Mouse (Mus musculus): ENCODE data around the gene Cnnm2. TPM values are rescaled to one million over a fixed set of nuclear protein-coding genes. Genes with fewer than 3 reads are reported as not detected.

Gene Cnnm2
- polyA plus RNA-seq, 1 experiment from 2014 or later = 3.0 TPM

- Histone ChIP-seq H3K4me1 (no peaks in the 10 kb centered on the region; the same call in 1 of the 2 replicates), H3K9me3 (no peaks in the 10 kb centered on the region), H3K27ac (replicated peaks) (no peak overlapping the region), H3K27me3 (replicated peaks; ENCODE audit: low read depth, poor library complexity, severe bottlenecking) (no peaks in the 10 kb centered on the region), H3K36me3 (replicated peaks) (peaks cover 26% of the 10 kb centered on the region), H3K4me3 (no peak overlapping the region)
- 88% methylated on average over 5 of the region's 5 CpGs for WGBS
- DNase-seq (ENCODE audit: low spot score) = no peak
These were observed 142.0 kb downstream of the Cnnm2 start for GRCm38 (mm10) chr19:46903379-46903778.

DNA sequence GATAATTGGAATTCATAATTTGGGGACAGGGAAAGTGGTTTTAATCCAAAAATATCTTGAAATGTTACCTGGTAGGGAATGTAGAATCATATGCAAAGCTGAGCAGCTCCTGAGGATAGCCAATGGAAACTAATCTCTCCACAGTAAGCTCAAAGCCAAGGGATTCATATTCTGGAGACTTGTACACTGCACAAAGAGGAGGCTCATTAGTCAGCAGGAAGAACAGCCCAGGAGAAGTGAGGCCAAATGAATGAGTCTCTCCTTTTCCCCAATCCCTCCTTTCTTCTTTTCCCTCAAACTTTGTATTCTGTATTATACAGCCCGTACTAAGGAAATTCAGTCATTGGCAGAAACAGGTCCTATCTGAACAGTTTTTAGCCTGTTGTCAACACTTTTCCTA, 143.5 kb downstream of the Cnnm2 start:
- Histone ChIP-seq H3K27me3 (replicated peaks; ENCODE audit: low read depth, poor library complexity, severe bottlenecking) (no peaks in the 10 kb centered on the region), H3K27ac (replicated peaks) (no peak overlapping the region), H3K4me3 (no peak overlapping the region), H3K36me3 (replicated peaks) (peaks cover 16% of the 10 kb centered on the region), H3K9me3 (no peaks in the 10 kb centered on the region), H3K4me1 (peaks cover 14% of the 10 kb centered on the region)
- 89% methylated on average over 1 of the region's 1 CpGs for WGBS
- DNase-seq (ENCODE audit: low spot score) = no peak

DNA sequence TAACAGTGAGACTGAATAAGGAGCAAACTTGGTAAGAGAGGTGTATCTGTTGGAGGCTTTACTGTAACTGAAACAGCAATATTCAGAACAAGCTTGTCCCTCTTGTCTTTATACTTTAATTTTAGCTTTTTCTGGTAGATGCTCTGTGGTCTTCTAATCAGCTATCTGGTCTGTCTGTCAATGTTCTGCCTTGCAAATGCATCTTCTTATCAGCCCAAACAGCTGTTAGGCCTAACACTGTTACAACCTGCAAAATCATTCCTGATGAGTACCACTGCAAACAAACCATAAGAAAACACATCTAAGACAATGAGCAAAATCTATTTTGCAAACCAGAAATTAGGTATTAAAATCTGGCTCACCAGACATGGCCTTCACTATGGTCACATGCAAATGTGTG, 144.0 kb downstream of the Cnnm2 start:
- Histone ChIP-seq H3K27me3 (replicated peaks; ENCODE audit: low read depth, poor library complexity, severe bottlenecking) (no peaks in the 10 kb centered on the region), H3K27ac (replicated peaks) (no peak overlapping the region), H3K4me1 (peaks cover 14% of the 10 kb centered on the region), H3K36me3 (replicated peaks) (peaks cover 16% of the 10 kb centered on the region), H3K4me3 (no peak overlapping the region), H3K9me3 (no peaks in the 10 kb centered on the region)
- no peak for DNase-seq (ENCODE audit: low spot score)

DNA sequence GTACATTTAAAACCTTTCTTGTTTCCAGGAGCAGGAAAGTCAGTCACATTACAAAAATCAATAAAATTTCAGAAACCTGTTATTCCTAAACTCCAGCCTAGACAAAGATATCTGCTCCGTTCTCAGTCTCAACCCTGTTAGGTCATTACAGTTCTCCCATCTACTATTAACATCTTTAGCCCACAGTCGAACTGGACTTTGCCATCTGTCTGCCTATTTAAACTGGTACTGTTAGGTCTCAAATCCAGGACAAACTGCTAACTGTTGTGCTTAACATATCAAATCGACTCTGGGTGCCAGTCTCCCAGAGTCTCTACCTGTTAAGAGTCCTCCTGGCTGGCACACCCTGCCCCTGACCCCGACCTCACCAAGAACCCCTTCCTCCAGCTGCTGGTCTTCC, 144.6 kb downstream of the Cnnm2 start:
- no peak overlapping the region for H3K27ac ChIP-seq (replicated peaks)
- H3K4me3 ChIP-seq = no peak overlapping the region

DNA sequence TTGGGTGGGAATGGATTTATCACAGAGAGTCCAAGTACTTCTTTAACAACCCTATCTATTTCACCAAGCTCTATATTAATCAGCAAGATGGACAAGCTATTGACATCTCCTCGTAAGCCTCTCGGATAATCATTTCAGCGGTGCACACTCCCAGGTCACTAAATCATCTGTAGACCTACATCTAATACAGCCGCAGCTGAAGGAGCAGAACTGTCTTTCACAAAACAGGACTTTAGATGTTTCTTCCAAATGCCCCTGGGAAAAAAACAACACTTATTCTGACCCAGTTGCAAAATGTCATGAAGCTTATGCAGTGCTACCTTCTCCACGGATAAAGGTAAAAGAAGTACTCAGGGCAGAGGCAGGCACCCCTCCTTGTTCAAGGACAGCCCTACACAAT, 146.8 kb downstream of the Cnnm2 start:
- Histone ChIP-seq H3K4me3 (no peak overlapping the region), H3K4me1 (peaks cover 17% of the 10 kb centered on the region), H3K27ac (replicated peaks) (no peak overlapping the region), H3K27me3 (replicated peaks; ENCODE audit: low read depth, poor library complexity, severe bottlenecking) (no peaks in the 10 kb centered on the region), H3K36me3 (replicated peaks) (peaks cover 18% of the 10 kb centered on the region), H3K9me3 (no peaks in the 10 kb centered on the region)
- 84% methylated on average over 5 of the region's 5 CpGs for WGBS
- DNase-seq (ENCODE audit: low spot score) = no peak

More for the DNA sequence above, 144.6 kb downstream of the Cnnm2 start:
- Histone ChIP-seq H3K4me1 (peaks cover 17% of the 10 kb centered on the region), H3K27me3 (replicated peaks; ENCODE audit: low read depth, poor library complexity, severe bottlenecking) (no peaks in the 10 kb centered on the region), H3K36me3 (replicated peaks) (peaks cover 16% of the 10 kb centered on the region), H3K9me3 (no peaks in the 10 kb centered on the region)
- 92% methylated on average over 4 of the region's 4 CpGs for WGBS
- DNase-seq (ENCODE audit: low spot score) = no peak

- 49% methylated on average over 4 of the region's 4 CpGs for WGBS
- Histone ChIP-seq H3K27ac (replicated peaks) (no peak overlapping the region), H3K4me1 (peaks cover 17% of the 10 kb centered on the region), H3K9me3 (no peaks in the 10 kb centered on the region), H3K27me3 (replicated peaks; ENCODE audit: low read depth, poor library complexity, severe bottlenecking) (no peaks in the 10 kb centered on the region), H3K4me3 (no peak overlapping the region), H3K36me3 (replicated peaks) (peaks cover 10% of the 10 kb centered on the region)
- no peak for DNase-seq (ENCODE audit: low spot score)
These were observed 147.6 kb downstream of the Cnnm2 start for GRCm38 (mm10) chr19:46908977-46909376.

DNA sequence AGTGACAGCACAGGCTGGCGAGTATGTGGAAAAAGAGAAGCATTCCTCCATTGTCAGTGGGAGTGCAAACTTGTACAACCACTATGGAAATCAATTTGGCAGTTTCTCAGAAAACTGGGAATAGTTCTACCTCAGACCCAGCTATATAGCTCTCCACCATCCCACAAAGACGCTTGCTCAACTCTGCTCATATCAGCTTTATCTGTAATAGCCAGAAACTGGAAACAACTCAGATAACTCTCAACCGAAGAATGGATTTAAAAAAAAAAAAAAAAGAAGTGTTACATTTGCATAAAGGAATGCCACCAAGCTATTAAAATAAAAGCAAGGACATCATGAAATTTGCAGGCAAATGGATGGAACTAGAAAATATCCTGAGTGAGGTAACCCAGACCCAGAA, 150.1 kb downstream of the Cnnm2 start:
- Histone ChIP-seq H3K27me3 (replicated peaks; ENCODE audit: low read depth, poor library complexity, severe bottlenecking) (no peaks in the 10 kb centered on the region), H3K27ac (replicated peaks) (no peak overlapping the region), H3K4me1 (peaks cover 24% of the 10 kb centered on the region), H3K4me3 (no peak overlapping the region), H3K36me3 (replicated peaks) (peaks cover 16% of the 10 kb centered on the region), H3K9me3 (no peaks in the 10 kb centered on the region)
- WGBS = 90% methylated on average over 3 of the region's 3 CpGs
- no peak for DNase-seq (ENCODE audit: low spot score)

DNA sequence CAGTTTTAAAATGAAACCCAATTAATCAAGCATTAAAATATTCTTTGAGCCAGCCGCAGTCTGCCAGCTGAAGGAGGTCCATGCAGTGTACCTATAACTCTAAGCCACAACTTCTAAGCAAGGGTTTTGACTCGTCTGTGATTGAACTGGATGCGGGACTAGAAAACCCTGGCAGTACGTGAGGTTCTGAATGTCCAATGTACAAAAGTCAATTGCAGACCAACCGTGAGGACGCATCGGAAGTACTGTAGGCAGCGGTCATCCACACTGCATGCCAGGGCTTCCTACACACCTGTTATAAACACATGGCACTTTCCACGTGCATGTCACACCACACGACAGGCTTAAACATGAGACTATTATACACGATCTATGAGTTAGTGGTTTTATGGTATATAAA, 152.2 kb downstream of the Cnnm2 start:
- Histone ChIP-seq H3K4me3 (no peak overlapping the region), H3K9me3 (no peaks in the 10 kb centered on the region), H3K27me3 (replicated peaks; ENCODE audit: low read depth, poor library complexity, severe bottlenecking) (no peaks in the 10 kb centered on the region), H3K4me1 (peaks cover 23% of the 10 kb centered on the region), H3K36me3 (replicated peaks) (peaks cover 21% of the 10 kb centered on the region), H3K27ac (replicated peaks) (no peak overlapping the region)
- WGBS = 95% methylated on average over 11 of the region's 11 CpGs
- no peak for DNase-seq (ENCODE audit: low spot score)

DNA sequence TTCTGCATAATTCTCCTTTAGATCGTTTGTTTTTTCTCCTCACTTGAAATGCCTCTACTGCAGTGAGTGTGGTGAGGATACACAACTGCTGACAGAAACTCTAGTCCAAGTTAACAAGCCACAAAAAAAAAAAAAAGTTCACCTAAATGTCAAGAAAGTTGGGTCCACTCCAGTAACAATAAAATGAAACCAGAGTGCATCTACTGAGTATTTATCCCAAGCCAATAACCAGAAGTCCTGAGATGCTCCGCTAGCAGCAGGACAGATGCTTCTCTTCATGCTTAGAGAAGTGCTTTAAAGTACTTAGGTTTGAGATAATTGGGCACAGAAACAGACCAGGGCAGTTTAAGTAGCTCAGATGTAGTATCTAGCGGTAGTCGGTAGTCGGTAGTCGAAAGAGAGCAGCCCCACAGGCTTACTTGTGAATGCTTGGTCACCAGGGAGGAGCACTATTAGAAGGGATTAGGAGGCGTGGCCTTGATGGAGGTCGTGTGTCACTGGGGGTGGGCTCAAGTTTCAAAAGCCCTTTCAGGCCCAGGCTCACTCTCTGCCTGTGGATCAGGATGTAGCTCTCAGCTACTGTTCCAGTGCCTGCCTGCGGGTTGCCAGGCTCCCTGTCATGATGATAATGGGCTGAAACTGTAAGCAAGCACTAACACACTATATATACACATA, 154.1 kb downstream of the Cnnm2 start:
- no peak overlapping the region for H3K27ac ChIP-seq (replicated peaks)
- H3K4me3 ChIP-seq = no peak overlapping the region
- H3K36me3 ChIP-seq (replicated peaks) = peaks cover 21% of the 10 kb centered on the region
- H3K9me3 ChIP-seq = no peaks in the 10 kb centered on the region
- H3K27me3 ChIP-seq (replicated peaks; ENCODE audit: low read depth, poor library complexity, severe bottlenecking) = no peaks in the 10 kb centered on the region
- H3K4me1 ChIP-seq = peaks cover 10% of the 10 kb centered on the region; the same call in 1 of the 2 replicates
- WGBS = 66% methylated on average over 9 of the region's 9 CpGs
- DNase-seq (ENCODE audit: low spot score) = peak; percentile 35

DNA sequence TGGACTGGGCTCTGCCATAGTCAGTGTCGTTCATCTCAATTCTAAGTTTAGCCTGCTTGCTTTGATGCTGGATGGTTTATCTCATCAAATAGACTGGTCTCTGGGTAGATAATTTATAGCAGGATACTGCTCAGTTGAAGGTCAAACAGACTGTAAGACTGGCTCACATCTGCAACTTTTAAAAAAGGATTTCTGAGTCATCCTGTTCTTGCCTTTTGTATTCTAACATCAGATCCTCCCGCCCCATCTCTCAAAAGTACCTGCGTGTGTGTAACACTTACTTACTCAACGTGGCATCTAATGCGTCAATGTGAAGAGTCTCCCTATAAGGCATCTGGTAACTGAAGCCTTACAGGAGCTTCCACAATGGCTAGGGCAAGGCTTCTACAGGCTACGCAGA, 159.2 kb downstream of the Cnnm2 start:
- Histone ChIP-seq H3K9me3 (no peaks in the 10 kb centered on the region), H3K27me3 (replicated peaks; ENCODE audit: low read depth, poor library complexity, severe bottlenecking) (no peaks in the 10 kb centered on the region), H3K36me3 (replicated peaks) (peaks cover 13% of the 10 kb centered on the region), H3K27ac (replicated peaks) (no peak overlapping the region), H3K4me3 (no peak overlapping the region), H3K4me1 (peaks cover 3% of the 10 kb centered on the region; the same call in 1 of the 2 replicates)
- no peak for DNase-seq (ENCODE audit: low spot score)
- WGBS = 94% methylated on average over 6 of the region's 6 CpGs

DNA sequence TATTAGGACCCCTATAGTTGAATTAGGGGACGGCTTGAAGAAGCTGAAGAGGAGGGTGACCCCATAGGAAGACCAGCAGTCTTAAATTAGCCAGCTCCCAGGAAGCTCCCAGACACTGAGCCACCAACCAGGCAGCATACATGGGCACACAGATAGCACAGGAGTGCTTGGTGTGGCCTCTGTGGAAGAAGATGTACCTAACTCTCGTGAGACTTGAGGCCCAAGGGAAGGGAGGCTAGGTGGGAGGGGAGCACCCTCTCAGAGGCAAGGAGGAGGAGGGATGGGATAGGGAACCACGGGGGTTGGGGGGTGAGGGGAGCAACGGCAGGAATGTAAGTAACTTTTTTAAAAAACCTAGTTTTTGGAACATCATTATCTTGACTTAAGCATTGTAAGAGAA, 165.0 kb downstream of the Cnnm2 start:
- no peaks in the 10 kb centered on the region; the same call in 1 of the 2 replicates for H3K36me3 ChIP-seq (replicated peaks)
- H3K9me3 ChIP-seq = no peaks in the 10 kb centered on the region
- no peak for DNase-seq (ENCODE audit: low spot score)
- 67% methylated on average over 4 of the region's 4 CpGs for WGBS
- peak overlapping the region; percentile 30; the same call in 1 of the 2 replicates for H3K27ac ChIP-seq (replicated peaks)
- H3K4me1 ChIP-seq = peaks cover 17% of the 10 kb centered on the region
- no peak overlapping the region for H3K4me3 ChIP-seq
- no peaks in the 10 kb centered on the region for H3K27me3 ChIP-seq (replicated peaks; ENCODE audit: low read depth, poor library complexity, severe bottlenecking)

DNA sequence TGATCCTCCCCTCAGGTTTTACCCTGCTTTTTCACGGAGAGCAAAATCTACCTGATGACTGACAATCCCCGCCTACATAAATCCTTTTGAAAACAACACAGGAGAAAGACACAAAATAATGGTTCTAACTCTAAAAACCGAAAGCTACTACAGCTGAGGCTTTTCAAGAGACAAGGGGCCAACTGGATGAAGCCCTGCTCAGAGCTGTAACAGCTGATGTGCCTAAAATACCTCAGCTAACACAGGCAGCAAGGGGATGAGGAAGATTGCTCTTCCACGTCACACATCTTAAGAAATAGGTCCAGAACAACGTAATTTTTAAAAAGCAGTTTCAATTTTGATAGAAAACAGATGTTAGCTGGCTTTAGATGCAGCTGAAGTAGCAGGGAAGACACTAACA, 165.6 kb downstream of the Cnnm2 start:
- 53% methylated on average over 5 of the region's 5 CpGs for WGBS
- Histone ChIP-seq H3K4me1 (peaks cover 17% of the 10 kb centered on the region), H3K27me3 (replicated peaks; ENCODE audit: low read depth, poor library complexity, severe bottlenecking) (no peaks in the 10 kb centered on the region), H3K4me3 (no peak overlapping the region), H3K9me3 (no peaks in the 10 kb centered on the region), H3K27ac (replicated peaks) (no peak overlapping the region), H3K36me3 (replicated peaks) (no peaks in the 10 kb centered on the region; the same call in 1 of the 2 replicates)
- DNase-seq (ENCODE audit: low spot score) = no peak

DNA sequence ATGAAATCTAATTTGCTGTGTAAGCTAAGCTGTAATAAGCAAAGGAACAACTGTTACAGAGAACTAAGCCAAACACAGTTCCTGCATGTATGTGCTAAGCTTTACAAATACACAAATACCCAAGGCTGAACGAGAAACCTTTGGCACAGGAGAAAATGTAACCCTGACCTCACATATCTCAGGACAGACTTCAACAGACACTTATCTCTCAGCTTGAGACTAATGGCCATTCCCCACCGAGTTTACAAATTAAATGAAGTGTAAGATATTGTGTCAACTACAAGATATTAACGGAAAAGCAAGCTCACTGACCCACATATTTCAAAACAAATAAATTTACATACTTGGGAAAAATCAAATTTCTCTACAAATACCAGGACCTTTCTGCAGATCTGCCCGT, 166.7 kb downstream of the Cnnm2 start:
- 75% methylated on average over 4 of the region's 4 CpGs for WGBS
- no peaks in the 10 kb centered on the region for H3K9me3 ChIP-seq
- no peak overlapping the region for H3K4me3 ChIP-seq
- DNase-seq (ENCODE audit: low spot score) = no peak
- H3K36me3 ChIP-seq (replicated peaks) = no peaks in the 10 kb centered on the region; the same call in 1 of the 2 replicates
- H3K4me1 ChIP-seq = peaks cover 17% of the 10 kb centered on the region
- H3K27me3 ChIP-seq (replicated peaks; ENCODE audit: low read depth, poor library complexity, severe bottlenecking) = no peaks in the 10 kb centered on the region
- no peak overlapping the region for H3K27ac ChIP-seq (replicated peaks)

Measured in embryonic facial prominence, embryonic 10.5 days (tissue).